Mouse (Mus musculus) midbrain, postnatal 0 days (tissue): ENCODE data around the gene Iars. TPM values are rescaled to one million over a fixed set of nuclear protein-coding genes. Genes with fewer than 3 reads are reported as not detected.
A peak's percentile ranks its signal among the peaks of the same experiment; 100 is the strongest.

Experiments
- ATAC-seq: fragments of 200-750 bp; cut with Nextera tagmentation; 2 replicates; pipeline ENCODE4 v1.8.0; 2017; ENCODE audit warnings: moderate number of reproducible peaks, mild to moderate bottlenecking, moderate TSS enrichment, moderate library complexity; ENCODE audit not compliant: low FRiP score
- DNase-seq: peaks from one replicate; pipeline ENCODE4 v3.0.0-alpha.2; 2015; ENCODE audit warnings: low spot score
- H3K27ac ChIP-seq: fragments of 300-500 bp; sonication (generic); 2 replicates; pipeline ENCODE4 v1.5.1; 2014; ENCODE audit warnings: low read depth, mild to moderate bottlenecking, low read length, mixed read lengths
- H3K27me3 ChIP-seq: fragments of 300-500 bp; sonication (generic); 2 replicates; pipeline ENCODE4 v1.6.1; 2014; ENCODE audit warnings: low read length, control low read depth, mixed read lengths; ENCODE audit not compliant: insufficient read depth
- H3K36me3 ChIP-seq: fragments of 300-500 bp; sonication (generic); 2 replicates; pipeline ENCODE4 v1.6.1; 2014; ENCODE audit warnings: low read length, control low read depth, mixed read lengths; ENCODE audit not compliant: insufficient read depth
- H3K4me1 ChIP-seq: fragments of 300-500 bp; sonication (generic); 2 replicates; pipeline ENCODE4 v1.6.1; 2014; ENCODE audit warnings: mild to moderate bottlenecking, control low read depth, antibody characterized with exemption, low read length, mixed read lengths; ENCODE audit not compliant: insufficient read depth
- H3K4me2 ChIP-seq: fragments of 300-500 bp; sonication (generic); 2 replicates; pipeline ENCODE4 v1.6.1; 2014; ENCODE audit warnings: low read depth, mild to moderate bottlenecking, low read length, mixed read lengths; ENCODE audit not compliant: poor library complexity, severe bottlenecking
- H3K4me3 ChIP-seq: fragments of 300-500 bp; sonication (generic); 2 replicates; pipeline ENCODE4 v1.5.1; 2014; ENCODE audit warnings: low read depth, mild to moderate bottlenecking, low read length, moderate library complexity
- H3K9ac ChIP-seq: fragments of 300-500 bp; sonication (generic); replicated peaks from 2 replicates; pipeline ENCODE4 v1.6.1; 2014; ENCODE audit warnings: mild to moderate bottlenecking, low read length, moderate library complexity, mixed read lengths; ENCODE audit not compliant: poor library complexity, severe bottlenecking
- H3K9me3 ChIP-seq: fragments of 300-500 bp; sonication (generic); 2 replicates; pipeline ENCODE4 v1.6.1; 2016; ENCODE audit warnings: low read length, control low read depth
- CTCF ChIP-seq: IDR thresholded peaks from 2 replicates; pipeline ENCODE4 v1.5.1; 2016; ENCODE audit warnings: antibody characterized with exemption, mild to moderate bottlenecking
- WGBS: fragments of 180-500 bp; shearing (Covaris S2); extraction: QIAGEN DNeasy Blood & Tissue Kit; methylation state at CpG from one replicate; pipeline ENCODE4 v1.1.7; 2014; 5-methylcytosine and 5-hydroxymethylcytosine counted together
- polyA plus RNA-seq: library from polyadenylated mRNA; unstranded; fragments of >200 nt; fragmentation: Nextera tagmentation; extraction: Ambion mirVana; gene quantifications from 2 replicates; pipeline ENCODE4 v1.2.1, GENCODE M21; 2015
- total RNA-seq: library from RNA; depleted of rRNA; stranded (reverse); fragments of >200 nt; gene quantifications from 2 replicates; pipeline ENCODE4 v1.2.3, GENCODE M21; 2014

Iars gene
- total and polyA plus RNA-seq, 2 experiments from 2014 or later: 19.8 to 33.4 TPM

DNA sequence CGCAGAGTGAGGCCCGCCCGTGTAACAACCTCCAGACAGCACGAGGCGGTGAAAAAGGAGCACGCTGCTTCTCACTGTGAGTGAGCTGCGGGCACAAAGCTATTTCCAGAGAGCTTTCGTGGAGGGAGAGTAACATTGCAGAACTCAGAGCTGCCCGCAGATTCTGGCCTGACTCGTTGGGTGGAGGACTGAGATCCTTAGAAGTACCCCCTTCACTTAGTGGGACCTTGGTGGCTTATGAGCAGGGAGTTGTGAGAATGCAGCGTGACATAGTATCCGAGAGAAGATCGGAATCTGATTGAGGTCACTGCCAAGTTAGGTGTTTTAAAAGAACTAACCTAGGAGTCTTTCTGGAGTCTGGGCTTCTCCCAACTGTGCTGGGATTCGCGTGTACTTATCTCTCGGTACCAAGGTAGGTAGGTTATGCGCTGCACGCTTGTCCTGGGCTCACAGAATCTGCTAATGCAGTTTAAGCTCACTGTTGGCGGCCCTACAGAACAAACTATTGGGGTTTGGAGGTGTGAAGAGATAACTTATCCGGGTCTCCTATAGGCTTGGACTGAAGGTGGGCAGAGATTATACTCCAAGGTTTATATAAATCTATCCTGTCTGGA lies 440 bp downstream of the Iars start:
- Histone ChIP-seq H3K27ac (peak overlapping the region; percentile 71), H3K4me3 (peak overlapping the region; percentile 83), H3K27me3 (no peaks in the 10 kb centered on the region), H3K9me3 (no peaks in the 10 kb centered on the region), H3K36me3 (peaks cover 4% of the 10 kb centered on the region; the same call in 1 of the 2 replicates), H3K9ac (peak overlapping the region; percentile 80), H3K4me2 (peak overlapping the region; percentile 89), H3K4me1 (0 out of 2 replicates have a peak, but pooled peaks cover 3% of the 10 kb centered on the region)
- under 1% methylated on average over 20 of the region's 20 CpGs for WGBS
- DNase-seq: no peak
- ATAC-seq: peak; percentile 73
- TF ChIP-seq CTCF: no peak

- H3K27ac ChIP-seq: no peak overlapping the region
- H3K27me3 ChIP-seq: no peaks in the 10 kb centered on the region
- DNase-seq (no peak), ATAC-seq (no peak)
- no peak overlapping the region for H3K4me2 ChIP-seq
- H3K9ac ChIP-seq: no peak overlapping the region
- peaks cover 7% of the 10 kb centered on the region; the same call in 1 of the 2 replicates for H3K36me3 ChIP-seq
- WGBS: 59% methylated on average over 4 of the region's 4 CpGs
- H3K4me1 ChIP-seq: 0 out of 2 replicates have a peak, but pooled peaks cover 3% of the 10 kb centered on the region
- no peak for TF ChIP-seq CTCF
- no peaks in the 10 kb centered on the region for H3K9me3 ChIP-seq
- H3K4me3 ChIP-seq: no peak overlapping the region
Observed at GRCm38 (mm10) chr13:49684266-49684665, 2.4 kb downstream of the Iars start.

- no peaks in the 10 kb centered on the region for H3K9me3 ChIP-seq
- TF ChIP-seq CTCF: no peak
- no peaks in the 10 kb centered on the region for H3K4me1 ChIP-seq
- H3K27me3 ChIP-seq: no peaks in the 10 kb centered on the region
- H3K4me2 ChIP-seq: no peak overlapping the region
- no peak for ATAC-seq
- no peak overlapping the region for H3K9ac ChIP-seq
- no peak for DNase-seq
- no peak overlapping the region for H3K27ac ChIP-seq
- H3K36me3 ChIP-seq: peaks cover 37% of the 10 kb centered on the region
- H3K4me3 ChIP-seq: no peak overlapping the region
- 97% methylated on average over 5 of the region's 5 CpGs for WGBS
Observed at GRCm38 (mm10) chr13:49691056-49691455, 9.2 kb downstream of the Iars start.

GRCm38 (mm10) chr13:49703216-49703779 lies 21.4 kb downstream of the Iars start:
- DNase-seq (peak; percentile 3), ATAC-seq (no peak)
- Histone ChIP-seq H3K4me3 (no peak overlapping the region), H3K9me3 (no peaks in the 10 kb centered on the region), H3K4me2 (no peak overlapping the region), H3K4me1 (no peaks in the 10 kb centered on the region), H3K27ac (no peak overlapping the region), H3K27me3 (no peaks in the 10 kb centered on the region), H3K9ac (no peak overlapping the region), H3K36me3 (peaks cover 69% of the 10 kb centered on the region)
- WGBS: 88% methylated on average over 11 of the region's 11 CpGs
- TF ChIP-seq CTCF: no peak

DNA sequence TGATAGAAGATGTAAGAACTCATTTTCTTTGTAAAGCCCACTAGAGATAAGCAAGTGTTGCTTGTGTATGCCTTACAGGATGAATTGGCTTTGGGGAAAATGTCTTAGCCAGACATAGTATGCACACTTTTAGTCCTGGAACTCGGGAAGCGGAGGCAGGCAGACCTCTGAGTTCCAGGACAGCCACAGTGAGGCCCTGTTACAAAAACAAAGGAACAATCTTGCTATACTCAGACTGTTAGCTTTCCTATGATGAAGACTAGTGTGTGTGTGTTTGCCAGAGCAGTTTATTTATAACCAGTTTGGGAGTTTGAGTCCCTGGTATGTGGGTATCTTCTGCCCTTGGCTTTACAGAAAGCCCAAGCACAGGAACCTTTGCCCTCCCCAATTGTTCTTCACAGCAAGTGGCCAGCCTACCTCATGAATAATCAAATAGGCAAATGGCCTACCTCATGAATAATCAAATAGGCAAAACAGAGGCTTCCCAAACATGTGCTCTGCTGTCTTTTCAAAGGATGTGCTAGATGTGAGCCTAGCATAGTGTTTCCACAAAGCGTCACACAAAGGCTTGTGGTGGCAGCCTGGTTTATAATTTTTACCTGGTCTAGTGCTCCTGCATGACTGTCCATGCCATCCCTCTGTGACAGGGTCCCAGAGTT lies 24.3 kb downstream of the Iars start:
- no peaks in the 10 kb centered on the region for H3K9me3 ChIP-seq
- DNase-seq (peak; percentile 12), ATAC-seq (no peak)
- no peaks in the 10 kb centered on the region for H3K27me3 ChIP-seq
- H3K4me2 ChIP-seq: no peak overlapping the region
- no peak overlapping the region for H3K4me3 ChIP-seq
- no peaks in the 10 kb centered on the region for H3K4me1 ChIP-seq
- H3K9ac ChIP-seq: no peak overlapping the region
- H3K27ac ChIP-seq: no peak overlapping the region
- WGBS: 45% methylated on average over 3 of the region's 3 CpGs
- no peak for TF ChIP-seq CTCF
- peaks cover 81% of the 10 kb centered on the region for H3K36me3 ChIP-seq

DNA sequence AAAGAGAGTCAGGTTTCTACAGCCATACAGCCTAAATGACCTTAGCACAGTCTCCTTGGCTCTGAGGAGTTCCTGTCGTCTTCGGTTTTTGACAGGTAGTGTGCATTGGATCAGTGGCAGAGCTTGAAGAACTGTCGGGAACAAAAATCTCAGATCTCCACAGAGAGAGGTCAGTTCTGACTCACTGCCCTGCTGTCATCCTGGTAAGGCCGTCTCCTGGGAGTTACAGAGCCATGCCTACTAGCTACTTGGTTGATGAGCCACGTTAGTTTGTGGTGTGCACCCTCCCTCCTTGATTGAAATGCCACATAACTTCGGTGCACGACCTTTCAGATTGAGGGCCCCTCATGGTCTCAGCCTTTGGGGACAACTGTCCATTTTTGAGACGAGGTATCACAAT lies 26.4 kb downstream of the Iars start:
- no peak overlapping the region for H3K4me3 ChIP-seq
- WGBS: 95% methylated on average over 8 of the region's 8 CpGs

More for the DNA sequence above, 26.4 kb downstream of the Iars start:
- TF ChIP-seq CTCF: no peak
- Histone ChIP-seq H3K9ac (no peak overlapping the region), H3K4me2 (no peak overlapping the region), H3K4me1 (no peaks in the 10 kb centered on the region), H3K9me3 (no peaks in the 10 kb centered on the region), H3K27me3 (no peaks in the 10 kb centered on the region), H3K27ac (no peak overlapping the region), H3K36me3 (peaks cover 79% of the 10 kb centered on the region)
- no peak for DNase-seq
- ATAC-seq: no peak
